Mouse (Mus musculus) adrenal gland, postnatal 14 days (tissue): ENCODE results near the gene Olfr1084. TPM values are rescaled to one million over a fixed set of nuclear protein-coding genes. Genes with fewer than 3 reads are reported as not detected.
"Not testable (repeated sequence)": the region's sequence is repeated elsewhere in the genome, so short reads cannot be mapped to it uniquely, and the experiment has no call there.

ENCODE experiments used
- DNase-seq: peaks from one replicate; pipeline ENCODE4 v3.0.0; 2021; ENCODE audit warnings: mixed read lengths
- long read RNA-seq, 2 experiments: library from polyadenylated mRNA; stranded (forward); transcript quantifications; one replicate each; pipeline ENCODE4 v2.0.0; 2021
- total RNA-seq: library from RNA; stranded (reverse); gene quantifications from 2 replicates; pipeline ENCODE4 v1.2.3, GENCODE M21; 2021

Olfr1084 gene
- not detected in 2 replicates for total RNA-seq
- long read RNA-seq, experiment 1 = 0 reads
- long read RNA-seq, experiment 2 = 0 reads

GRCm38 (mm10) chr2:86639625-86640024, at the start of gene Olfr1084:
Gene Olfr1084, minus strand, starts transcription at chr2:86639725.
- DNase-seq = not testable (repeated sequence)

- no peak for DNase-seq
These were observed 40.5 kb upstream of the Olfr1084 start, which contains the start of gene Olfr1086 for GRCm38 (mm10) chr2:86679992-86680391. Gene Olfr1086, minus strand, starts transcription at chr2:86680092.

GRCm38 (mm10) chr2:86661919-86662318, 22.4 kb upstream of the Olfr1084 start, which contains the start of gene Olfr1085:
Gene Olfr1085, minus strand, starts transcription at chr2:86662019.
- no peak for DNase-seq

- DNase-seq = not testable (repeated sequence)
These were observed 40.7 kb downstream of the Olfr1084 start, which contains the start of gene Olfr1082 for GRCm38 (mm10) chr2:86598866-86599265. Gene Olfr1082, minus strand, starts transcription at chr2:86598966.

Other genes with a start within 250 kb of the Olfr1084 start
- not detected in 2 replicates for gene Olfr1061, start 225.7 kb downstream of the Olfr1084 start, total RNA-seq
- not detected in 2 replicates for gene Olfr1062, start 213.0 kb downstream of the Olfr1084 start, total RNA-seq
- not detected in 2 replicates for gene Olfr1065, start 189.1 kb downstream of the Olfr1084 start, total RNA-seq
- gene Olfr1066, start 183.5 kb downstream of the Olfr1084 start, total RNA-seq = not detected in 2 replicates
- gene Olfr228, start 152.3 kb downstream of the Olfr1084 start, total RNA-seq = not detected in 2 replicates
- gene Olfr1076, start 131.3 kb downstream of the Olfr1084 start, total RNA-seq = not detected in 2 replicates
- gene Olfr1079, start 97.2 kb downstream of the Olfr1084 start, total RNA-seq = not detected in 2 replicates
- gene Olfr1080, start 81.5 kb downstream of the Olfr1084 start, total RNA-seq = not detected in 2 replicates
- not detected in 2 replicates for gene Olfr1082, start 40.8 kb downstream of the Olfr1084 start, total RNA-seq
- gene Olfr1085, start 22.3 kb upstream of the Olfr1084 start, total RNA-seq = not detected in 2 replicates
- not detected in 2 replicates for gene Olfr1086, start 40.4 kb upstream of the Olfr1084 start, total RNA-seq
- not detected in 2 replicates for gene Olfr1087, start 58.7 kb upstream of the Olfr1084 start, total RNA-seq
- gene Olfr1089, start 94.0 kb upstream of the Olfr1084 start, total RNA-seq = not detected in 2 replicates
- gene Olfr1090, start 119.3 kb upstream of the Olfr1084 start, total RNA-seq = not detected in 2 replicates
- gene Olfr1093, start 142.8 kb upstream of the Olfr1084 start, total RNA-seq = not detected in 2 replicates
- not detected in 2 replicates for gene Olfr141, start 170.3 kb upstream of the Olfr1084 start, total RNA-seq
- not detected in 2 replicates for gene Olfr1094, start 184.9 kb upstream of the Olfr1084 start, total RNA-seq
- not detected in 2 replicates for gene Olfr1095, start 212.0 kb upstream of the Olfr1084 start, total RNA-seq
- gene Gm13723, start 235.1 kb upstream of the Olfr1084 start, total RNA-seq = not detected in 2 replicates